Mouse (Mus musculus) heart, adult 2 months (tissue): ENCODE data around the gene Prickle2.

Experiments
- CTCF ChIP-seq: fragments of 200-600 bp; IDR thresholded peaks from 2 replicates; pipeline ENCODE4 v1.8.1; 2022; ENCODE audit warnings: antibody characterized with exemption, mild to moderate bottlenecking, moderate library complexity
- EP300 ChIP-seq: fragments of 200-500 bp; IDR thresholded peaks from 2 replicates; pipeline ENCODE4 v1.6.1; 2011; ENCODE audit warnings: low read depth, low read length, control low read depth; ENCODE audit not compliant: insufficient read depth

DNA sequence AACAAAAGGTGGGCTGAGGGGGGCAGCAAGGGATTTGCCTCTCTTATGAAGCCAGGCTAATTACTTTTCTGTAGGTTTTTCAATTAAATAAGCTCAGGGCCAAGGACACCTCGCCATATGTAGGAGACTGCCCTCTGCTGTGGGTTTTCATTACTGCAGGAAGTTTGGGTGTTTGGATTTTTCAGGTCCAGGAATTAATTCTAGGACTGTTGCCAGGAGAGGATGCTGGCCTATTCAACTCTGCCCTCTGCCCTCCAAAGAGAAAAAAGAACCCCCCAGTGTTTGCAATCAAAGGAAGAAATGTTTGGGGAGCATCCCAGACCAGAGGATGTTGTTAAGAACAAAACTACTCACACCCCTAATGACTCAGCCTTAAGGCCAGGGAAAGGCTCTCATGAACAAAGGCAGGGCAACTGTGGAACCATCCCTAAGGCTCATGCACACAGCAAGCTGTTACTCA, 40.4 kb downstream of the Prickle2 start:
- TF ChIP-seq CTCF (peak; percentile 84), EP300 (0 out of 2 replicates have a peak, but pooled peaks have one; percentile 24)
